Mouse (Mus musculus): ENCODE data around the gene Olfr1052. TPM values are rescaled to one million over a fixed set of nuclear protein-coding genes. Genes with fewer than 3 reads are reported as not detected.

The Olfr1052 gene
- polyA plus RNA-seq (2014; fragmentation: Illumina TruSeq; extraction: RNeasy Lipid Tissue Mini Kit (QIAGEN cat#74804); ENCODE audit: low read depth, low replicate concordance): not detected

DNA sequence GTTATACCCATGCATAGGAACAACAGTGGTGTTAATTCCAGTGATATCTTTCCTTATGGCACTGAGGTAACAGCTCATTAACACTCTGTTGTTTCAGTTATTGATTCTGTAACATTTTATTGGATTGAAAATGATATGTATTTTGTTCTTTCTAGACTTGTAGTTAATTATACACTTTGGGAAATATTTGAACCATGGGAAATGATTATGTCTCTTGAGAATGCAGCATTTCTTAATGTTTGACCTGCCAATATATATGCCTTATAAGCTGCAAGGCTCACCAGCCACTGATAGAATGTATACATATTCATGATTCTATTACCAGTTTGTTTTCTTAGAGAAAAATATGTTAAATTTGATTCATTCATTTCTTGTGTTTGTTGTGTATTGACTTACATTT is at the start of gene Olfr1052:
Olfr1052 (plus strand) TSS at position 301 of the 400 bp plus-strand sequence.

GRCm38 (mm10) chr2:86258228-86258627 is 34.0 kb upstream of the Olfr1052 start, which contains the start of gene Olfr1049:
Gene Olfr1049 (minus strand): TSS chr2:86258328.

DNA sequence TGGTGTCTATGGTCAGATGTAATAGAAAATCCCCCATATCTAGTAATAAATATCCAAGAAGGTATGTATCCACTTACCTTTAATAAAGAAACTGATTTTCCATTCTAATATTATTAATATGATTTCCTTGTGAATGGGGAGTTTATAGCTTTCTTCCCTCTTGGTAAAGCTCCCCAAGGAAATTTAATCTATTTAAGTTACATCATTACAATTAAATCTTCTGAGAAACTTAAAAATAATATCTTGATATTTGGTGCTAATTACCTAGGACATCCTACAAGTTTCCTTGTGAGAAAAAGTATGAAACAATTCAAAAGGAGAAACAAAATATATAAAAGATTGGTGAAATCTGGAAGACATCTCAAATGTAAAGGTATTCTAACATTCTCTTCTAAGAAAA is 13.3 kb upstream of the Olfr1052 start, which contains the start of gene Olfr1051:
Olfr1051 (minus strand) TSS at position 101 of the 400 bp plus-strand sequence.

GRCm38 (mm10) chr2:86315184-86315583 is 22.9 kb downstream of the Olfr1052 start, which contains the start of gene Olfr1053:
Gene Olfr1053 (minus strand): TSS chr2:86315284.

DNA sequence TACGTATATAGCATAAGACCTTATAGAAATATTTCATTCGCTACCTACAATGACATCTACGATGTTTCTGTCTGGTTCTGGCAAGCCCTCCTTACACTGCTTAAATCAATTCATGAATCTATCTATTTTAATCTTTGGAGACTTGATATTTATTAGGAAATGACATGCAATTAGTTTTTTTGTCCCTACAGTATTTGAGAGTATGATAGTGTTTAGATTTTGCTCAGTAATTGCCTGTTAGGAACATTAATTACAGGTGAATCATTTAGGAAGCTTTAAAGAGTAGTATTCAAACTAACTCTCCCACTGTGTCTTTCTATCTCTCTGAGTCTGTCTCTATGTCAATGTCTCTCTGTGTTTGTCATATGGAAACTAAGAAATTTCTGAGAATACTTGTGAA is 43.1 kb downstream of the Olfr1052 start, which contains the start of gene Olfr1054:
Olfr1054 (minus strand) TSS at position 101 of the 400 bp plus-strand sequence.

Other genes starting within 250 kb of the Olfr1052 start
- 0.69 TPM for gene Olfr1034, start 246.6 kb upstream of the Olfr1052 start, polyA plus RNA-seq (2014; fragmentation: Illumina TruSeq; extraction: RNeasy Lipid Tissue Mini Kit (QIAGEN cat#74804); ENCODE audit: low read depth, low replicate concordance)
- not detected for gene Olfr1036, start 218.5 kb upstream of the Olfr1052 start, polyA plus RNA-seq (2014; fragmentation: Illumina TruSeq; extraction: RNeasy Lipid Tissue Mini Kit (QIAGEN cat#74804); ENCODE audit: low read depth, low replicate concordance)
- not detected for gene Olfr1037, start 205.1 kb upstream of the Olfr1052 start, polyA plus RNA-seq (2014; fragmentation: Illumina TruSeq; extraction: RNeasy Lipid Tissue Mini Kit (QIAGEN cat#74804); ENCODE audit: low read depth, low replicate concordance)
- gene Olfr1039, start 156.5 kb upstream of the Olfr1052 start, polyA plus RNA-seq (2014; fragmentation: Illumina TruSeq; extraction: RNeasy Lipid Tissue Mini Kit (QIAGEN cat#74804); ENCODE audit: low read depth, low replicate concordance): not detected
- gene Olfr1040, start 145.7 kb upstream of the Olfr1052 start, polyA plus RNA-seq (2014; fragmentation: Illumina TruSeq; extraction: RNeasy Lipid Tissue Mini Kit (QIAGEN cat#74804); ENCODE audit: low read depth, low replicate concordance): not detected
- not detected for gene Olfr1042, start 130.6 kb upstream of the Olfr1052 start, polyA plus RNA-seq (2014; fragmentation: Illumina TruSeq; extraction: RNeasy Lipid Tissue Mini Kit (QIAGEN cat#74804); ENCODE audit: low read depth, low replicate concordance)
- not detected for gene Olfr1043, start 124.9 kb upstream of the Olfr1052 start, polyA plus RNA-seq (2014; fragmentation: Illumina TruSeq; extraction: RNeasy Lipid Tissue Mini Kit (QIAGEN cat#74804); ENCODE audit: low read depth, low replicate concordance)
- not detected for gene Olfr1044, start 114.6 kb upstream of the Olfr1052 start, polyA plus RNA-seq (2014; fragmentation: Illumina TruSeq; extraction: RNeasy Lipid Tissue Mini Kit (QIAGEN cat#74804); ENCODE audit: low read depth, low replicate concordance)
- not detected for gene Olfr52, start 106.8 kb upstream of the Olfr1052 start, polyA plus RNA-seq (2014; fragmentation: Illumina TruSeq; extraction: RNeasy Lipid Tissue Mini Kit (QIAGEN cat#74804); ENCODE audit: low read depth, low replicate concordance)
- gene Olfr1045, start 89.4 kb upstream of the Olfr1052 start, polyA plus RNA-seq (2014; fragmentation: Illumina TruSeq; extraction: RNeasy Lipid Tissue Mini Kit (QIAGEN cat#74804); ENCODE audit: low read depth, low replicate concordance): not detected
- gene Olfr1046, start 73.1 kb upstream of the Olfr1052 start, polyA plus RNA-seq (2014; fragmentation: Illumina TruSeq; extraction: RNeasy Lipid Tissue Mini Kit (QIAGEN cat#74804); ENCODE audit: low read depth, low replicate concordance): not detected
- gene Olfr1047, start 61.1 kb upstream of the Olfr1052 start, polyA plus RNA-seq (2014; fragmentation: Illumina TruSeq; extraction: RNeasy Lipid Tissue Mini Kit (QIAGEN cat#74804); ENCODE audit: low read depth, low replicate concordance): not detected
- gene Olfr1048, start 52.2 kb upstream of the Olfr1052 start, polyA plus RNA-seq (2014; fragmentation: Illumina TruSeq; extraction: RNeasy Lipid Tissue Mini Kit (QIAGEN cat#74804); ENCODE audit: low read depth, low replicate concordance): not detected
- gene Olfr1049, start 34.1 kb upstream of the Olfr1052 start, polyA plus RNA-seq (2014; fragmentation: Illumina TruSeq; extraction: RNeasy Lipid Tissue Mini Kit (QIAGEN cat#74804); ENCODE audit: low read depth, low replicate concordance): not detected
- not detected for gene Olfr1051, start 13.4 kb upstream of the Olfr1052 start, polyA plus RNA-seq (2014; fragmentation: Illumina TruSeq; extraction: RNeasy Lipid Tissue Mini Kit (QIAGEN cat#74804); ENCODE audit: low read depth, low replicate concordance)
- not detected for gene Olfr1053, start 22.8 kb downstream of the Olfr1052 start, polyA plus RNA-seq (2014; fragmentation: Illumina TruSeq; extraction: RNeasy Lipid Tissue Mini Kit (QIAGEN cat#74804); ENCODE audit: low read depth, low replicate concordance)
- gene Olfr1054, start 43.0 kb downstream of the Olfr1052 start, polyA plus RNA-seq (2014; fragmentation: Illumina TruSeq; extraction: RNeasy Lipid Tissue Mini Kit (QIAGEN cat#74804); ENCODE audit: low read depth, low replicate concordance): not detected
- gene Olfr1055, start 57.8 kb downstream of the Olfr1052 start, polyA plus RNA-seq (2014; fragmentation: Illumina TruSeq; extraction: RNeasy Lipid Tissue Mini Kit (QIAGEN cat#74804); ENCODE audit: low read depth, low replicate concordance): not detected
- gene Olfr1056, start 70.0 kb downstream of the Olfr1052 start, polyA plus RNA-seq (2014; fragmentation: Illumina TruSeq; extraction: RNeasy Lipid Tissue Mini Kit (QIAGEN cat#74804); ENCODE audit: low read depth, low replicate concordance): not detected
- not detected for gene Olfr1057, start 85.9 kb downstream of the Olfr1052 start, polyA plus RNA-seq (2014; fragmentation: Illumina TruSeq; extraction: RNeasy Lipid Tissue Mini Kit (QIAGEN cat#74804); ENCODE audit: low read depth, low replicate concordance)
- not detected for gene Olfr1058, start 96.1 kb downstream of the Olfr1052 start, polyA plus RNA-seq (2014; fragmentation: Illumina TruSeq; extraction: RNeasy Lipid Tissue Mini Kit (QIAGEN cat#74804); ENCODE audit: low read depth, low replicate concordance)
- not detected for gene Olfr1061, start 121.6 kb downstream of the Olfr1052 start, polyA plus RNA-seq (2014; fragmentation: Illumina TruSeq; extraction: RNeasy Lipid Tissue Mini Kit (QIAGEN cat#74804); ENCODE audit: low read depth, low replicate concordance)
- gene Olfr1062, start 134.3 kb downstream of the Olfr1052 start, polyA plus RNA-seq (2014; fragmentation: Illumina TruSeq; extraction: RNeasy Lipid Tissue Mini Kit (QIAGEN cat#74804); ENCODE audit: low read depth, low replicate concordance): not detected
- not detected for gene Olfr1065, start 158.1 kb downstream of the Olfr1052 start, polyA plus RNA-seq (2014; fragmentation: Illumina TruSeq; extraction: RNeasy Lipid Tissue Mini Kit (QIAGEN cat#74804); ENCODE audit: low read depth, low replicate concordance)
- not detected for gene Olfr1066, start 163.8 kb downstream of the Olfr1052 start, polyA plus RNA-seq (2014; fragmentation: Illumina TruSeq; extraction: RNeasy Lipid Tissue Mini Kit (QIAGEN cat#74804); ENCODE audit: low read depth, low replicate concordance)
- gene Olfr228, start 194.9 kb downstream of the Olfr1052 start, polyA plus RNA-seq (2014; fragmentation: Illumina TruSeq; extraction: RNeasy Lipid Tissue Mini Kit (QIAGEN cat#74804); ENCODE audit: low read depth, low replicate concordance): not detected
- not detected for gene Olfr1076, start 216.0 kb downstream of the Olfr1052 start, polyA plus RNA-seq (2014; fragmentation: Illumina TruSeq; extraction: RNeasy Lipid Tissue Mini Kit (QIAGEN cat#74804); ENCODE audit: low read depth, low replicate concordance)